Mouse (Mus musculus): ENCODE data around the gene Dmxl2. TPM values are rescaled to one million over a fixed set of nuclear protein-coding genes. Genes with fewer than 3 reads are reported as not detected.

The Dmxl2 gene
- polyA plus RNA-seq, 1 experiment from 2014 or later = 2.3 TPM

DNA sequence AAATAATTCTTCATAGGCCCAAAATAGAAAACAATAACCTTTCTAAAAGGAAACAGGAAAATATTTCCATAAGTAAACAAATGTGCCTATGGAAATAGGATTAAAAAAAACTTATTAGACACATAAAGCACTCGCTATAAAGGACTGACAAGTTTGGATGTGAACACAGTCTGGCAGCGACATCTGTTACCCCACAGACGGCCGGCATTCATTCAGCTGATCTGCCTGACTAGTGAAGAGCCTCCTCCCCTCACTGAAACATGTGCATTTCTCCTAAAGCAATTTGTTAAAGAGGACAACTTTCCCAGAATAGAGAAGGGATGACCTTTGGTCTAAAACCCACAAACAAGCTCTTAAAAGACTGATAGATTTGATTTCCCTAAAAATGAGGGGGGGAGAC is 35.6 kb upstream of the Dmxl2 start:
- no peak overlapping the region for H3K4me3 ChIP-seq (ENCODE audit: low read length)
- H3K27me3 ChIP-seq (replicated peaks; ENCODE audit: control insufficient read depth, insufficient read depth, low read length) = no peaks in the 10 kb centered on the region
- H3K4me1 ChIP-seq (ENCODE audit: control insufficient read depth, insufficient read depth, low read length) = no peaks in the 10 kb centered on the region
- 47% methylated on average over 4 of the region's 4 CpGs for WGBS
- no peaks in the 10 kb centered on the region for H3K36me3 ChIP-seq (ENCODE audit: control insufficient read depth, insufficient read depth, low read length)
- no peak overlapping the region for H3K27ac ChIP-seq (ENCODE audit: low read length)
- ATAC-seq = no peak
- no peak overlapping the region for H3K4me2 ChIP-seq (ENCODE audit: low read depth, low read length)
- H3K9ac ChIP-seq (ENCODE audit: low read depth, low read length) = no peak overlapping the region
- no peaks in the 10 kb centered on the region for H3K9me3 ChIP-seq (ENCODE audit: control insufficient read depth, low read length)

DNA sequence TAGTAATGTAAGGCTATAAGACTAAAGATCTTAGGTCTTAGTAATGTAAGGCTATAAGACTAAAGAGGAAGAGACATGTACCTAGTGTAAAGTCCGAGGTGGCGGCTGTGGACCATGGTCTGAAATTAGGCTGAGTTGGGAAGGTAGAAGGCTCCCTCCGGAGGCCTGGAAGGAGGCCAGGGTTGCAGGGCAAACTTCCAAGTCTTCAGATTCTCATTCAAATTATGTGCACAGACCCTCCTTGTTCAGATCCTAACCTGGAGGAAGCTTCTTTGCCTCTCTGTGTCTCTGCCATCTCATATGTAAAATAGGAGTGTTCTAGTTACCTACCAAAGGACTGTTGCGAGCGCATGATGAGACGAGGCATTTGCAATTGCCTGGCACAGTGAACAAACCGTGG is 34.8 kb upstream of the Dmxl2 start:
- no peak overlapping the region for H3K4me3 ChIP-seq (ENCODE audit: low read length)
- no peak for ATAC-seq
- H3K4me1 ChIP-seq (ENCODE audit: control insufficient read depth, insufficient read depth, low read length) = no peaks in the 10 kb centered on the region
- H3K9me3 ChIP-seq (ENCODE audit: control insufficient read depth, low read length) = no peaks in the 10 kb centered on the region
- H3K4me2 ChIP-seq (ENCODE audit: low read depth, low read length) = no peak overlapping the region
- H3K27ac ChIP-seq (ENCODE audit: low read length) = no peak overlapping the region
- H3K27me3 ChIP-seq (replicated peaks; ENCODE audit: control insufficient read depth, insufficient read depth, low read length) = no peaks in the 10 kb centered on the region
- H3K36me3 ChIP-seq (ENCODE audit: control insufficient read depth, insufficient read depth, low read length) = no peaks in the 10 kb centered on the region
- WGBS = 77% methylated on average over 7 of the region's 7 CpGs
- H3K9ac ChIP-seq (ENCODE audit: low read depth, low read length) = no peak overlapping the region

DNA sequence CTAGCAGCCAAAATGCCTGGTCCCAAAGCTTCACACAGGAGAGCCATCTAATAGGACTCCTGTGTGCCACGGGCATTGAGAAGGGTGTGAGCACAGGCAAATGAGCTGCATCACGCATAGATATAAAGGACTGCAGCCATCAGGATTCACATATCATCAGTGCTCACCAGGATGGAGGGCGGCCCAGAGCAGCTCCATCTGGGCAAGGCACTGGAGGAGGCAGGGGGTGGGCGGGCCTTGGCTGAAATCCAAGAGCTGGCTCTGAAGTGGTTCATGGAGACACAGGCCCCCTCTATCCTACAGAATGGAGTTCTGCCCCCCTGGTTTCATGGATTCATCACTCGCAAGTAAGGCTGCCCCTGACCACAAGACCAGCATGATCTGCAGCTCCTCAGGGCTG is 32.5 kb upstream of the Dmxl2 start:
- H3K4me1 ChIP-seq (ENCODE audit: control insufficient read depth, insufficient read depth, low read length) = no peaks in the 10 kb centered on the region
- no peaks in the 10 kb centered on the region for H3K36me3 ChIP-seq (ENCODE audit: control insufficient read depth, insufficient read depth, low read length)
- no peak overlapping the region for H3K4me3 ChIP-seq (ENCODE audit: low read length)
- no peaks in the 10 kb centered on the region for H3K27me3 ChIP-seq (replicated peaks; ENCODE audit: control insufficient read depth, insufficient read depth, low read length)
- no peaks in the 10 kb centered on the region for H3K9me3 ChIP-seq (ENCODE audit: control insufficient read depth, low read length)
- no peak overlapping the region for H3K27ac ChIP-seq (ENCODE audit: low read length)
- no peak overlapping the region for H3K9ac ChIP-seq (ENCODE audit: low read depth, low read length)
- no peak for ATAC-seq
- 53% methylated on average over 5 of the region's 5 CpGs for WGBS
- no peak overlapping the region for H3K4me2 ChIP-seq (ENCODE audit: low read depth, low read length)

DNA sequence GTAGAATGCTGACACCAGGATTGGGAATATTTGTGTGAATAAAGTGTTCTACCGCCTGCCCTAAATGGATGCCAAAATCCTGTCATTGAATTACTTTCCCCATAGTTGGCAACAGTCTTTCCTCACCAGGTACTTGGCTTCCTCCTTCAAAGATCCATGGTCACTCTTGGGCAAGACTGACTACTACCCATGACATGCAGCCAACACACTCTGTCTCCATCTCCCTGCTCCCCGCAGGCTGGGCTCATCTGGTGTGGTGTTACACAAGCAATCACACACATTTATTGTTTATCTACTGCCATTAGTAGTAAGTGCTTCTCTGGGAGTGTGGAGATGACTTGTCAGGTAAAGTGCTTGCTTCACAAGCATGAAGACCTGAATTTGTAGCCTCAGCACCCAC is 31.5 kb upstream of the Dmxl2 start:
- no peak overlapping the region for H3K27ac ChIP-seq (ENCODE audit: low read length)
- no peaks in the 10 kb centered on the region for H3K4me1 ChIP-seq (ENCODE audit: control insufficient read depth, insufficient read depth, low read length)
- no peak overlapping the region for H3K9ac ChIP-seq (ENCODE audit: low read depth, low read length)
- no peaks in the 10 kb centered on the region for H3K9me3 ChIP-seq (ENCODE audit: control insufficient read depth, low read length)
- H3K27me3 ChIP-seq (replicated peaks; ENCODE audit: control insufficient read depth, insufficient read depth, low read length) = no peaks in the 10 kb centered on the region
- H3K4me2 ChIP-seq (ENCODE audit: low read depth, low read length) = no peak overlapping the region
- H3K4me3 ChIP-seq (ENCODE audit: low read length) = no peak overlapping the region
- no peak for ATAC-seq
- H3K36me3 ChIP-seq (ENCODE audit: control insufficient read depth, insufficient read depth, low read length) = no peaks in the 10 kb centered on the region
- WGBS = 81% methylated on average over 2 of the region's 2 CpGs

DNA sequence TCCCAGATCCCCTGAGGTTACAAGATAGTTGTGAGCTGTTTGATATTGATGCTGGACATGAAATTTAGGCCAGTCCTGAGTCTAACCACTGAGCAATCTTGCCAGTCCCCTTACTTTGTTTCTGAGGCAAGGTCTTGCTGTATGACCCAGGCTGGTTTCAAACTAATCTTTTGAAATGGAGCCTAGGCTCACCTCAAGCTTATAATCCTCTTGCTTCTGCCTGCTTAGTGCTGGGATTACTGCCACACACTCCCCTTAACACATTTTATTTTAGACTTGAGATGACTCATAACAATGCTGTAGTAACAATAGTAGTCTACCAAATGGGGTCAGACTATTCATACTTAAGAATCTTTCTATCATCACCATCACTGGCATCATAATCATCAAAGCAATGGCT is 30.0 kb upstream of the Dmxl2 start:
- Histone ChIP-seq H3K27ac (ENCODE audit: low read length) (no peak overlapping the region), H3K4me1 (ENCODE audit: control insufficient read depth, insufficient read depth, low read length) (no peaks in the 10 kb centered on the region), H3K9me3 (ENCODE audit: control insufficient read depth, low read length) (no peaks in the 10 kb centered on the region), H3K4me2 (ENCODE audit: low read depth, low read length) (no peak overlapping the region), H3K36me3 (ENCODE audit: control insufficient read depth, insufficient read depth, low read length) (no peaks in the 10 kb centered on the region), H3K27me3 (replicated peaks; ENCODE audit: control insufficient read depth, insufficient read depth, low read length) (no peaks in the 10 kb centered on the region), H3K4me3 (ENCODE audit: low read length) (no peak overlapping the region), H3K9ac (ENCODE audit: low read depth, low read length) (no peak overlapping the region)
- ATAC-seq = no peak

DNA sequence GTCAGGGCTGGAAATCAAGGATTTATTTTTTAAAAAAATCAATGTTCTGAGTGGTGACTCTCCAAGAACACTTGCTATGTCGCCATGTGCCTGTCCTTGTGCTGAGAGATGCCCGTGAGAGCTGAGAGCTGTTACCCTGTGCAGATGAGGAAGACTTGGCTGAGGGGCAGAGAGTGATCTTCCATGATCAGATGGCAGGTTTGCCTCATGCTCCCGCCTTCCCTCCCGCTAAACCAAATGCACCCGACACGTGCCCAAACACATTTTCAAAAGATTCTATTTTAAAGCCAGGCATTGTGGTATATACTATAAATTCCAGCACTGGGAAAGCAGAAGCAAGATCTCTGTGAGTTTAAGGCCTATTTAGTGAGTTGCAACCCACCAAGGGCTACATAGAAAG is 29.4 kb upstream of the Dmxl2 start:
- H3K4me1 ChIP-seq (ENCODE audit: control insufficient read depth, insufficient read depth, low read length) = no peaks in the 10 kb centered on the region
- H3K27me3 ChIP-seq (replicated peaks; ENCODE audit: control insufficient read depth, insufficient read depth, low read length) = no peaks in the 10 kb centered on the region
- H3K4me2 ChIP-seq (ENCODE audit: low read depth, low read length) = no peak overlapping the region
- no peak overlapping the region for H3K27ac ChIP-seq (ENCODE audit: low read length)
- H3K36me3 ChIP-seq (ENCODE audit: control insufficient read depth, insufficient read depth, low read length) = no peaks in the 10 kb centered on the region
- no peaks in the 10 kb centered on the region for H3K9me3 ChIP-seq (ENCODE audit: control insufficient read depth, low read length)
- no peak overlapping the region for H3K4me3 ChIP-seq (ENCODE audit: low read length)
- H3K9ac ChIP-seq (ENCODE audit: low read depth, low read length) = no peak overlapping the region
- 87% methylated on average over 6 of the region's 6 CpGs for WGBS
- no peak for ATAC-seq

DNA sequence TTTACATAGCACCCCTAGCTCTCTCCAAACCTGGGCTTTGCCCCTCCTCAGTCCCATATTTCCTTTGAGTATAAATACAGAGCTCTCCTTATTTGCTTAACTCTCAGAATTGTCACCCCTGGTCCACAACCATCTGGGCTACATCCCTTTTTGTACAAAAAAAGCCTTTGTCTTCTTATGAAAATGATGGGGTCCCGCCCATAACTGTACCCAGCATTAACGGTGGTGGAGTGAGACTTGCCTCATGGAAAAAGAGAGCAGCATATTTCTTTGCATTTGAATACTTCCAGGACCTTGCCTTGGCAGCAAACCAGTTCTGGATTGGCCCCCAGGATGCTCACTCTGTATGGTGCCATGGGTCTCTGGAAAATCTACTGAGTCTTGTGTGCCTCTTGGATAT is 28.5 kb upstream of the Dmxl2 start:
- H3K9me3 ChIP-seq (ENCODE audit: control insufficient read depth, low read length) = no peaks in the 10 kb centered on the region
- 68% methylated on average over 2 of the region's 2 CpGs for WGBS
- H3K27ac ChIP-seq (ENCODE audit: low read length) = no peak overlapping the region
- no peaks in the 10 kb centered on the region for H3K27me3 ChIP-seq (replicated peaks; ENCODE audit: control insufficient read depth, insufficient read depth, low read length)
- no peaks in the 10 kb centered on the region for H3K36me3 ChIP-seq (ENCODE audit: control insufficient read depth, insufficient read depth, low read length)
- H3K4me1 ChIP-seq (ENCODE audit: control insufficient read depth, insufficient read depth, low read length) = no peaks in the 10 kb centered on the region
- no peak overlapping the region for H3K9ac ChIP-seq (ENCODE audit: low read depth, low read length)
- no peak overlapping the region for H3K4me2 ChIP-seq (ENCODE audit: low read depth, low read length)
- no peak for ATAC-seq
- no peak overlapping the region for H3K4me3 ChIP-seq (ENCODE audit: low read length)

DNA sequence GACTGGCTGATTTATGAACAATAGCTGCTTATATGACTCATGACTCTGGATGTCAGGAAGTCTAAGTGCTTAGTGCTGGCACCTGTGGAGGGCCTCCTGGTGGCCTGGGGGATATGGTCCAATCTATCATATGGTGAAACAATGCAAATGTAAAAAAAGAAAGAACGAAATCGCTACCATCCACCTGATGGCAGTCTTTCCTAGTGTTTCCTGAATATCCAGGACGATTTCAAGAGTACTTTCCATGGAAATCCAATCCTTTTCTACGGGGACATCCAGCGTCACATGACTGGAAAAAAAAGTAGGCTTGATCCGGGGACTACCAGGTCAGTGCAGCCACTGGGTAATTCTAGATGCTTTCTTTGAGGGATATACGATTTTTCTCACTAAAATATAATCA is 26.3 kb upstream of the Dmxl2 start:
- 73% methylated on average over 7 of the region's 7 CpGs for WGBS

DNA sequence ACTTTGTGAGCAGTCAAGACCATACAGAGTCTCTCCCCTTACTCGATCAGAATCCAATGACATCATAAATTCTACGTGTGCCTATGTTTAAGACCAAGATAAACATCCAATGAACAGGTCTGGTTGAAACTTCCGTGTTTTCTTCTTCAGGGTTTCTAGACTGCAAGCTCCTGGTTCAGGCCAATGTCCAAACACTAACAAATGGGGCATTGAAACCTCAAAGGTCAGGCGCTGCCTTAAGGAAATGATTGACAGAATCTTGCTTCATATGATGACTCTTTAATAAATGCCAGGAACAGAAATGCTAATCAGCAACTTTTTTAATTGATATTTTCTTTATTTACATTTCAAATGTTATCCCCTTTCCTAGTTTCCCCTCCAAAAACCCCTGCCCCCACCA is 18.9 kb upstream of the Dmxl2 start:
- no peak overlapping the region for H3K4me2 ChIP-seq (ENCODE audit: low read depth, low read length)
- peak; percentile 71 for ATAC-seq
- no peak overlapping the region for H3K27ac ChIP-seq (ENCODE audit: low read length)
- no peaks in the 10 kb centered on the region for H3K27me3 ChIP-seq (replicated peaks; ENCODE audit: control insufficient read depth, insufficient read depth, low read length)
- no peak overlapping the region for H3K9ac ChIP-seq (ENCODE audit: low read depth, low read length)
- H3K4me1 ChIP-seq (ENCODE audit: control insufficient read depth, insufficient read depth, low read length) = no peaks in the 10 kb centered on the region
- WGBS = 53% methylated on average over 4 of the region's 4 CpGs
- no peaks in the 10 kb centered on the region for H3K36me3 ChIP-seq (ENCODE audit: control insufficient read depth, insufficient read depth, low read length)
- no peak overlapping the region for H3K4me3 ChIP-seq (ENCODE audit: low read length)
- H3K9me3 ChIP-seq (ENCODE audit: control insufficient read depth, low read length) = no peaks in the 10 kb centered on the region

More for the DNA sequence above, 26.3 kb upstream of the Dmxl2 start:
- no peak overlapping the region for H3K4me2 ChIP-seq (ENCODE audit: low read depth, low read length)
- no peaks in the 10 kb centered on the region for H3K4me1 ChIP-seq (ENCODE audit: control insufficient read depth, insufficient read depth, low read length)
- no peak for ATAC-seq
- no peaks in the 10 kb centered on the region for H3K9me3 ChIP-seq (ENCODE audit: control insufficient read depth, low read length)
- no peaks in the 10 kb centered on the region for H3K36me3 ChIP-seq (ENCODE audit: control insufficient read depth, insufficient read depth, low read length)
- H3K27ac ChIP-seq (ENCODE audit: low read length) = no peak overlapping the region
- no peak overlapping the region for H3K4me3 ChIP-seq (ENCODE audit: low read length)
- no peaks in the 10 kb centered on the region for H3K27me3 ChIP-seq (replicated peaks; ENCODE audit: control insufficient read depth, insufficient read depth, low read length)
- H3K9ac ChIP-seq (ENCODE audit: low read depth, low read length) = no peak overlapping the region

DNA sequence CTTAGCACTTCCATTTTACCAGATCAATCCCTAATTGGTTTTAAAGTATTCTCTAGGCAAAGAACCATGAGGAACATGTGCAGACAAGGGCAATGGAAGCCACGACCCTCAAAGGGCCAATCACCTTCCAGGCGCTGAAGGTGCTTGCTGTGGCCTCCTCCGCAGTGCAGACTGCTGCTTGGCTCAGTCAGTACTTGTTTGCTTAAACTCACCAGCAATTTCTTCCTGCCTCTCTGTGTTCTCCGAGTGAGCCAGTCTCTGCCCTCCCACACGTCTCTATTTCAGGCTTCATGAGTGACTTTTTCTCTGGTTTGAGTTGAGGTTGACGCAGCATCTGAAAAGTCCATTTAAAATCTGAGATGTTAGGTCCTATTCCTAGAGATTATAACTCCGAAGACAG is 17.5 kb upstream of the Dmxl2 start:
- no peak overlapping the region for H3K9ac ChIP-seq (ENCODE audit: low read depth, low read length)
- no peaks in the 10 kb centered on the region for H3K4me1 ChIP-seq (ENCODE audit: control insufficient read depth, insufficient read depth, low read length)
- WGBS = 57% methylated on average over 7 of the region's 7 CpGs
- no peaks in the 10 kb centered on the region for H3K36me3 ChIP-seq (ENCODE audit: control insufficient read depth, insufficient read depth, low read length)
- no peak overlapping the region for H3K27ac ChIP-seq (ENCODE audit: low read length)
- H3K27me3 ChIP-seq (replicated peaks; ENCODE audit: control insufficient read depth, insufficient read depth, low read length) = no peaks in the 10 kb centered on the region
- ATAC-seq = no peak
- H3K4me3 ChIP-seq (ENCODE audit: low read length) = no peak overlapping the region
- no peak overlapping the region for H3K4me2 ChIP-seq (ENCODE audit: low read depth, low read length)
- H3K9me3 ChIP-seq (ENCODE audit: control insufficient read depth, low read length) = no peaks in the 10 kb centered on the region

Measured in intestine, embryonic 16.5 days (tissue).